Mouse (Mus musculus) kidney, postnatal 0 days (tissue): ENCODE results near the gene Rundc1. TPM values are rescaled to one million over a fixed set of nuclear protein-coding genes. Genes with fewer than 3 reads are reported as not detected.
A peak's percentile ranks its signal among the peaks of the same experiment; 100 is the strongest.
"Not testable (repeated sequence)": the region's sequence is repeated elsewhere in the genome, so short reads cannot be mapped to it uniquely, and the experiment has no call there.

Source experiments
- ATAC-seq: fragments of 200-750 bp; cut with Nextera tagmentation; replicated peaks from 2 replicates; pipeline ENCODE4 v1.8.0; 2017; ENCODE audit warnings: low read depth, moderate number of reproducible peaks, moderate TSS enrichment, moderate library complexity; ENCODE audit not compliant: low FRiP score
- DNase-seq: peaks from one replicate; pipeline ENCODE4 v3.0.0-alpha.2; 2016; ENCODE audit warnings: low spot score
- H3K27ac ChIP-seq: fragments of 300-500 bp; sonication (generic); 2 replicates; pipeline ENCODE4 v1.5.1; 2014; ENCODE audit warnings: mild to moderate bottlenecking
- H3K27me3 ChIP-seq: fragments of 300-500 bp; sonication (generic); 2 replicates; pipeline ENCODE4 v1.6.1; 2014; ENCODE audit warnings: low read length, mixed read lengths; ENCODE audit not compliant: insufficient read depth
- H3K36me3 ChIP-seq: fragments of 300-500 bp; sonication (generic); 2 replicates; pipeline ENCODE4 v1.6.1; 2014; ENCODE audit warnings: low read length, mixed read lengths; ENCODE audit not compliant: insufficient read depth
- H3K4me1 ChIP-seq: fragments of 300-500 bp; sonication (generic); replicated peaks from 2 replicates; pipeline ENCODE4 v1.6.1; 2014; ENCODE audit warnings: antibody characterized with exemption, low read length, mixed read lengths; ENCODE audit not compliant: insufficient read depth
- H3K4me2 ChIP-seq: fragments of 300-500 bp; sonication (generic); 2 replicates; pipeline ENCODE4 v1.6.1; 2014; ENCODE audit warnings: mild to moderate bottlenecking, low read length, moderate library complexity, mixed read lengths
- H3K4me3 ChIP-seq: fragments of 300-500 bp; sonication (generic); replicated peaks from 2 replicates; pipeline ENCODE4 v1.5.1; 2014; ENCODE audit warnings: low read depth, low read length
- H3K9ac ChIP-seq: fragments of 300-500 bp; sonication (generic); 2 replicates; pipeline ENCODE4 v1.6.1; 2014; ENCODE audit warnings: low read depth, low read length
- H3K9me3 ChIP-seq: fragments of 300-500 bp; sonication (generic); replicated peaks from 2 replicates; pipeline ENCODE4 v1.6.1; 2016; ENCODE audit warnings: low read length, inconsistent platforms, mixed read lengths
- CTCF ChIP-seq: IDR thresholded peaks from 2 replicates; pipeline ENCODE4 v1.5.1; 2016; ENCODE audit warnings: antibody characterized with exemption, low read depth, mild to moderate bottlenecking, moderate library complexity
- WGBS: fragments of 180-500 bp; shearing (Covaris S2); extraction: QIAGEN DNeasy Blood & Tissue Kit; methylation state at CpG from one replicate; pipeline ENCODE4 v1.1.7; 2014; 5-methylcytosine and 5-hydroxymethylcytosine counted together
- polyA plus RNA-seq: library from polyadenylated mRNA; unstranded; fragments of >200 nt; fragmentation: Nextera tagmentation; extraction: Ambion mirVana; gene quantifications from 2 replicates; pipeline ENCODE4 v1.2.1, GENCODE M21; 2015

Rundc1 gene
- polyA plus RNA-seq, 1 experiment from 2014 or later: 19.6 TPM

GRCm38 (mm10) chr11:101472336-101472735, 47.5 kb downstream of the Rundc1 start:
- H3K9ac ChIP-seq: no peak overlapping the region
- TF ChIP-seq CTCF: no peak
- H3K4me3 ChIP-seq: no peak overlapping the region
- no peaks in the 10 kb centered on the region for H3K4me1 ChIP-seq
- DNase-seq (peak; percentile 33), ATAC-seq (no peak)
- no peaks in the 10 kb centered on the region for H3K27me3 ChIP-seq
- H3K4me2 ChIP-seq: no peak overlapping the region
- H3K36me3 ChIP-seq: no peaks in the 10 kb centered on the region
- no peak overlapping the region for H3K27ac ChIP-seq
- 30% methylated on average over 7 of the region's 7 CpGs for WGBS
- no peaks in the 10 kb centered on the region for H3K9me3 ChIP-seq

GRCm38 (mm10) chr11:101473686-101474085, 48.8 kb downstream of the Rundc1 start:
- not testable (repeated sequence) for DNase-seq, ATAC-seq, H3K9me3 ChIP-seq, H3K36me3 ChIP-seq, H3K9ac ChIP-seq, H3K4me2 ChIP-seq, H3K4me3 ChIP-seq, H3K4me1 ChIP-seq, H3K27ac ChIP-seq, H3K27me3 ChIP-seq
- WGBS: 82% methylated on average over 1 of the region's 1 CpGs

GRCm38 (mm10) chr11:101474298-101474697, 49.4 kb downstream of the Rundc1 start:
- Histone ChIP-seq H3K4me3 (no peak overlapping the region), H3K4me2 (no peak overlapping the region), H3K36me3 (no peaks in the 10 kb centered on the region), H3K9me3 (no peaks in the 10 kb centered on the region), H3K27ac (no peak overlapping the region), H3K27me3 (no peaks in the 10 kb centered on the region), H3K9ac (no peak overlapping the region), H3K4me1 (no peaks in the 10 kb centered on the region; the same call in 1 of the 2 replicates)
- DNase-seq: no peak
- no peak for ATAC-seq
- no peak for TF ChIP-seq CTCF
- WGBS: 75% methylated on average over 5 of the region's 5 CpGs

- H3K9me3 ChIP-seq, DNase-seq, H3K36me3 ChIP-seq, H3K4me3 ChIP-seq, H3K27me3 ChIP-seq, H3K4me2 ChIP-seq, H3K9ac ChIP-seq, H3K4me1 ChIP-seq, ATAC-seq, H3K27ac ChIP-seq: not testable (repeated sequence)
- WGBS: 82% methylated on average over 4 of the region's 4 CpGs
Measured at GRCm38 (mm10) chr11:101476361-101476760, 51.5 kb downstream of the Rundc1 start.

- 38% methylated on average over 4 of the region's 4 CpGs for WGBS
- H3K9ac ChIP-seq: no peak overlapping the region
- no peaks in the 10 kb centered on the region for H3K36me3 ChIP-seq
- H3K27me3 ChIP-seq: no peaks in the 10 kb centered on the region
- H3K27ac ChIP-seq: no peak overlapping the region
- no peak overlapping the region for H3K4me3 ChIP-seq
- H3K4me2 ChIP-seq: no peak overlapping the region
- no peak for DNase-seq
- no peaks in the 10 kb centered on the region; the same call in 1 of the 2 replicates for H3K4me1 ChIP-seq
- no peak for TF ChIP-seq CTCF
- H3K9me3 ChIP-seq: no peaks in the 10 kb centered on the region
- no peak for ATAC-seq
Measured at GRCm38 (mm10) chr11:101477194-101477551, 52.3 kb downstream of the Rundc1 start.

- DNase-seq (no peak), ATAC-seq (0 out of 2 replicates have a peak, but pooled peaks have one; percentile 7)
- no peak overlapping the region for H3K4me3 ChIP-seq
- WGBS: 69% methylated on average over 10 of the region's 10 CpGs
- no peak overlapping the region for H3K9ac ChIP-seq
- H3K9me3 ChIP-seq: no peaks in the 10 kb centered on the region
- H3K36me3 ChIP-seq: no peaks in the 10 kb centered on the region
- H3K4me2 ChIP-seq: no peak overlapping the region
- H3K4me1 ChIP-seq: no peaks in the 10 kb centered on the region; the same call in 1 of the 2 replicates
- H3K27ac ChIP-seq: no peak overlapping the region
- no peak for TF ChIP-seq CTCF
- H3K27me3 ChIP-seq: no peaks in the 10 kb centered on the region
Measured at GRCm38 (mm10) chr11:101477552-101478211, 52.8 kb downstream of the Rundc1 start.

GRCm38 (mm10) chr11:101479171-101479635, 54.3 kb downstream of the Rundc1 start:
- Histone ChIP-seq H3K27ac (no peak overlapping the region), H3K4me1 (no peaks in the 10 kb centered on the region; the same call in 1 of the 2 replicates), H3K9me3 (no peaks in the 10 kb centered on the region), H3K36me3 (no peaks in the 10 kb centered on the region), H3K4me3 (no peak overlapping the region), H3K4me2 (peak overlapping the region; percentile 21; the same call in 1 of the 2 replicates), H3K9ac (no peak overlapping the region), H3K27me3 (no peaks in the 10 kb centered on the region)
- no peak for DNase-seq
- no peak for TF ChIP-seq CTCF
- 7% methylated on average over 18 of the region's 18 CpGs for WGBS
- no peak for ATAC-seq
